Mouse (Mus musculus) embryonic facial prominence, embryonic 14.5 days (tissue): ENCODE results near the gene Rag2. TPM values are rescaled to one million over a fixed set of nuclear protein-coding genes. Genes with fewer than 3 reads are reported as not detected.

ENCODE experiments used
- ATAC-seq: fragments of 200-750 bp; cut with Nextera tagmentation; 2 replicates; pipeline ENCODE4 v1.8.0; 2017; ENCODE audit warnings: low read depth, moderate number of reproducible peaks, moderate TSS enrichment
- DNase-seq: peaks from one replicate; pipeline ENCODE4 v3.0.0-alpha.2; 2015; ENCODE audit warnings: low spot score
- H3K27ac ChIP-seq: fragments of 300-500 bp; sonication (generic); replicated peaks from 2 replicates; pipeline ENCODE4 v1.5.1; 2014; ENCODE audit warnings: low read depth, mild to moderate bottlenecking, low read length, moderate library complexity
- H3K27me3 ChIP-seq: fragments of 300-500 bp; sonication (generic); replicated peaks from 2 replicates; pipeline ENCODE4 v1.6.1; 2014; ENCODE audit warnings: low read length; ENCODE audit not compliant: control insufficient read depth, insufficient read depth
- H3K36me3 ChIP-seq: fragments of 300-500 bp; sonication (generic); 2 replicates; pipeline ENCODE4 v1.6.1; 2014; ENCODE audit warnings: low read length, mixed read lengths; ENCODE audit not compliant: control insufficient read depth, insufficient read depth
- H3K4me1 ChIP-seq: fragments of 300-500 bp; sonication (generic); 2 replicates; pipeline ENCODE4 v1.6.1; 2014; ENCODE audit warnings: antibody characterized with exemption, low read length; ENCODE audit not compliant: control insufficient read depth, insufficient read depth
- H3K4me2 ChIP-seq: fragments of 300-500 bp; sonication (generic); 2 replicates; pipeline ENCODE4 v1.6.1; 2014; ENCODE audit warnings: low read depth, mild to moderate bottlenecking, low read length, moderate library complexity, mixed read lengths
- H3K4me3 ChIP-seq: fragments of 300-500 bp; sonication (generic); 2 replicates; pipeline ENCODE4 v1.5.1; 2014; ENCODE audit warnings: low read depth, mild to moderate bottlenecking, low read length
- H3K9ac ChIP-seq: fragments of 300-500 bp; sonication (generic); 2 replicates; pipeline ENCODE4 v1.6.1; 2014; ENCODE audit warnings: low read depth, mild to moderate bottlenecking, low read length, moderate library complexity, mixed read lengths
- H3K9me3 ChIP-seq: fragments of 300-500 bp; sonication (generic); 2 replicates; pipeline ENCODE4 v1.6.1; 2016; ENCODE audit warnings: low read length; ENCODE audit not compliant: control insufficient read depth
- WGBS: fragments of 180-500 bp; shearing (Covaris S2); extraction: QIAGEN DNeasy Blood & Tissue Kit; methylation state at CpG from one replicate; pipeline ENCODE4 v1.1.7; 2014; 5-methylcytosine and 5-hydroxymethylcytosine counted together
- polyA plus RNA-seq: library from polyadenylated mRNA; unstranded; fragments of >200 nt; fragmentation: Nextera tagmentation; extraction: Ambion mirVana; gene quantifications from 2 replicates; pipeline ENCODE4 v1.2.1, GENCODE M21; 2014

Rag2 gene
- polyA plus RNA-seq, 1 experiment from 2014 or later, result 0.11 TPM

- Histone ChIP-seq H3K27ac (no peak overlapping the region), H3K36me3 (no peaks in the 10 kb centered on the region), H3K4me2 (no peak overlapping the region), H3K27me3 (no peaks in the 10 kb centered on the region), H3K9me3 (no peaks in the 10 kb centered on the region), H3K4me3 (no peak overlapping the region), H3K9ac (no peak overlapping the region), H3K4me1 (0 out of 2 replicates have a peak, but pooled peaks cover 13% of the 10 kb centered on the region)
- no peak for ATAC-seq
- WGBS, result 79% methylated on average over 4 of the region's 4 CpGs
- no peak for DNase-seq
Observed at GRCm38 (mm10) chr2:101618373-101618772, 6.1 kb upstream of the Rag2 start.

GRCm38 (mm10) chr2:101620899-101621298, 3.6 kb upstream of the Rag2 start:
- no peak overlapping the region for H3K27ac ChIP-seq

GRCm38 (mm10) chr2:101621611-101622010, 2.9 kb upstream of the Rag2 start:
- no peak overlapping the region for H3K27ac ChIP-seq
- H3K4me3 ChIP-seq, result no peak overlapping the region
- H3K9ac ChIP-seq, result no peak overlapping the region
- ATAC-seq (no peak), DNase-seq (no peak)
- no peaks in the 10 kb centered on the region for H3K36me3 ChIP-seq
- WGBS, result 67% methylated on average over 7 of the region's 7 CpGs
- no peak overlapping the region for H3K4me2 ChIP-seq
- 0 out of 2 replicates have a peak, but pooled peaks cover 4% of the 10 kb centered on the region for H3K4me1 ChIP-seq
- no peaks in the 10 kb centered on the region for H3K9me3 ChIP-seq
- no peaks in the 10 kb centered on the region for H3K27me3 ChIP-seq

More at GRCm38 (mm10) chr2:101620899-101621298, 3.6 kb upstream of the Rag2 start:
- WGBS, result 63% methylated on average over 3 of the region's 3 CpGs
- Histone ChIP-seq H3K27me3 (no peaks in the 10 kb centered on the region), H3K36me3 (no peaks in the 10 kb centered on the region), H3K9me3 (no peaks in the 10 kb centered on the region), H3K4me2 (no peak overlapping the region), H3K9ac (no peak overlapping the region), H3K4me3 (no peak overlapping the region), H3K4me1 (0 out of 2 replicates have a peak, but pooled peaks cover 8% of the 10 kb centered on the region)
- DNase-seq (no peak), ATAC-seq (no peak)

GRCm38 (mm10) chr2:101623042-101623441, 1.5 kb upstream of the Rag2 start:
- H3K36me3 ChIP-seq, result no peaks in the 10 kb centered on the region
- H3K4me1 ChIP-seq, result 0 out of 2 replicates have a peak, but pooled peaks cover 10% of the 10 kb centered on the region
- H3K27ac ChIP-seq, result no peak overlapping the region
- 85% methylated on average over 2 of the region's 2 CpGs for WGBS
- no peaks in the 10 kb centered on the region for H3K9me3 ChIP-seq
- DNase-seq (no peak), ATAC-seq (no peak)
- H3K4me3 ChIP-seq, result no peak overlapping the region
- no peak overlapping the region for H3K9ac ChIP-seq
- no peaks in the 10 kb centered on the region for H3K27me3 ChIP-seq
- no peak overlapping the region for H3K4me2 ChIP-seq

GRCm38 (mm10) chr2:101624011-101624410, 507 bp upstream of the Rag2 start:
- Histone ChIP-seq H3K4me3 (no peak overlapping the region), H3K4me1 (0 out of 2 replicates have a peak, but pooled peaks cover 10% of the 10 kb centered on the region), H3K27ac (no peak overlapping the region), H3K4me2 (no peak overlapping the region), H3K36me3 (no peaks in the 10 kb centered on the region), H3K27me3 (no peaks in the 10 kb centered on the region), H3K9me3 (no peaks in the 10 kb centered on the region), H3K9ac (no peak overlapping the region)
- WGBS, result 65% methylated on average over 2 of the region's 2 CpGs
- DNase-seq (no peak), ATAC-seq (no peak)

- Histone ChIP-seq H3K9ac (0 out of 2 replicates have a peak overlapping the region, but pooled peaks have one; percentile 74), H3K27ac (no peak overlapping the region), H3K9me3 (no peaks in the 10 kb centered on the region), H3K36me3 (no peaks in the 10 kb centered on the region), H3K27me3 (no peaks in the 10 kb centered on the region), H3K4me2 (no peak overlapping the region), H3K4me3 (no peak overlapping the region), H3K4me1 (0 out of 2 replicates have a peak, but pooled peaks cover 10% of the 10 kb centered on the region)
- no peak for ATAC-seq
- no peak for DNase-seq
Observed at GRCm38 (mm10) chr2:101627227-101627626, 2.7 kb downstream of the Rag2 start.

- Histone ChIP-seq H3K9ac (peak overlapping the region; percentile 74), H3K9me3 (no peaks in the 10 kb centered on the region), H3K27ac (peak overlapping the region; percentile 87), H3K27me3 (no peaks in the 10 kb centered on the region), H3K36me3 (no peaks in the 10 kb centered on the region), H3K4me1 (0 out of 2 replicates have a peak, but pooled peaks cover 10% of the 10 kb centered on the region), H3K4me3 (peak overlapping the region; percentile 71), H3K4me2 (peak overlapping the region; percentile 61)
- 1% methylated on average over 30 of the region's 31 CpGs for WGBS
- DNase-seq (peak; percentile 98), ATAC-seq (peak; percentile 99)
Observed at GRCm38 (mm10) chr2:101628297-101629236, 4.0 kb downstream of the Rag2 start.

- Histone ChIP-seq H3K4me1 (peaks cover 6% of the 10 kb centered on the region; the same call in 1 of the 2 replicates), H3K27ac (no peak overlapping the region), H3K9ac (no peak overlapping the region), H3K4me3 (no peak overlapping the region), H3K36me3 (no peaks in the 10 kb centered on the region), H3K4me2 (no peak overlapping the region), H3K9me3 (no peaks in the 10 kb centered on the region), H3K27me3 (no peaks in the 10 kb centered on the region)
- 44% methylated on average over 7 of the region's 7 CpGs for WGBS
- DNase-seq (no peak), ATAC-seq (no peak)
Observed at GRCm38 (mm10) chr2:101638979-101639839, 14.7 kb downstream of the Rag2 start.
